Mouse (Mus musculus) gastrocnemius, postnatal 25 days (tissue): Measurements from ENCODE around the gene Plcb1. TPM values are rescaled to one million over a fixed set of nuclear protein-coding genes. Genes with fewer than 3 reads are reported as not detected.

Source experiments
- total RNA-seq, 2 experiments: library from RNA; stranded (reverse); gene quantifications; 1 replicate in 1 of 2; 2 replicates in 1 of 2; pipeline ENCODE4 v1.2.3; 2021

Gene Plcb1
- total RNA-seq, 2 experiments from 2014 or later = 1.5 to 1.8 TPM

Other genes starting within 250 kb of the Plcb1 start
- not detected for gene Hao1, start 231.7 kb upstream of the Plcb1 start, total RNA-seq
- gene Tmx4, start 141.9 kb upstream of the Plcb1 start, total RNA-seq = 10 to 100 TPM; 11.5 to 13.6 TPM